Mouse (Mus musculus): ENCODE data around the gene Pdlim1. TPM values are rescaled to one million over a fixed set of nuclear protein-coding genes. Genes with fewer than 3 reads are reported as not detected.

Gene Pdlim1
- total and polyA plus RNA-seq, 3 experiments = 0.05 TPM; not detected in 2

DNA sequence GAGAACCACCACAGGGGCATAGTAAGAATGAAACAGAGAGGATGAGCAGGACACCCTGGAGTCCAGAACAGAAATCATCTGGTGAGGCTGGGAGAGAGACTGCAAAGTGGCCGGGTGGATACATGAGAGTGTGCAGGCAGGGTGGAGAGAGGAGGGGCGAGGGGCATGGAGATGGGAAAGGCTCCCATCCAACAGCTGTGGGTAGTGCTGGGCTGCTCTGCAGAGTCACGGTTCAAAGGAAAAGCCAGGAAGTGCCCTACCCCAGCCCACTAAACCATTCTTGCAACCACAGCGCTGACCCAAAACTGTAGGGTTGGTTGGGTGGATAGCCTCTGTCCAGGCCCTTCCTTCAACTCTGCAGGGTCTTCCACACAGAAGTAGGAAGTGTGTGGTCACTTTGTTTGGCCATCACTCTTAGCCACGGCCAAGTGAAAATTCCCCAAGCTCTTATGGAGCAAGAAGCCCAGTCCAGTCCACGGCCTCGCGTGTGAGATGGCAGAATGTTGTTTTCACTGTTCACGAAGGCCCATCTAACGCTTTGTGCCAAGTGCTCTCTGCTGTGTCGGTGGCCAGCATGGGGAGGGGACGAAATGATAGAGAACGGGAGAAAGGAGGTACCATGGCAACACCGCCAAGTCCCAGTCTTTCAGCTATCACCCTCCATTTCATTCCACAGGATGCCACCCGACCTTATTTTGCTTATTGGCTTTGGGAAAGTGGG lies 38.9 kb upstream of the Pdlim1 start:
- no peaks in the 10 kb centered on the region for H3K27me3 ChIP-seq (ENCODE audit: insufficient read depth, low read length)
- H3K4me3 ChIP-seq (ENCODE audit: low read depth, low read length) = no peak overlapping the region
- no peaks in the 10 kb centered on the region for H3K9me3 ChIP-seq (replicated peaks)
- H3K36me3 ChIP-seq (replicated peaks) = peaks cover 65% of the 10 kb centered on the region
- TF ChIP-seq GATA2 (IDR thresholded peaks at IDR 0.05; ENCODE audit: borderline replicate concordance, low read depth, low read length) (no peak), GATA1 (IDR thresholded peaks at IDR 0.05; ENCODE audit: borderline replicate concordance, low read length) (no peak), CTCF (IDR thresholded peaks at IDR 0.05; ENCODE audit: low read depth, low read length) (no peak), POLR2AphosphoS5 (IDR thresholded peaks at IDR 0.05; ENCODE audit: insufficient replicate concordance, low read depth, low read length) (no peak), TAL1 (conservative IDR thresholded peaks at IDR 0.05; ENCODE audit: low read depth, low read length) (no peak)
- DNase-seq (ENCODE audit: low spot score) (no peak), ATAC-seq (ENCODE audit: extremely low read depth, insufficient number of reproducible peaks, low FRiP score, poor library complexity, severe bottlenecking) (no peak)
- H3K4me1 ChIP-seq (ENCODE audit: insufficient read depth, low read depth, low read length) = no peaks in the 10 kb centered on the region

GRCm38 (mm10) chr19:40309911-40310310 lies 38.3 kb upstream of the Pdlim1 start:
- DNase-seq (ENCODE audit: low spot score) (no peak), ATAC-seq (ENCODE audit: extremely low read depth, insufficient number of reproducible peaks, low FRiP score, poor library complexity, severe bottlenecking) (no peak)
- Histone ChIP-seq H3K27me3 (ENCODE audit: insufficient read depth, low read length) (no peaks in the 10 kb centered on the region), H3K4me3 (ENCODE audit: low read depth, low read length) (no peak overlapping the region), H3K9me3 (replicated peaks) (no peaks in the 10 kb centered on the region), H3K36me3 (replicated peaks) (peaks cover 63% of the 10 kb centered on the region), H3K4me1 (ENCODE audit: insufficient read depth, low read depth, low read length) (no peaks in the 10 kb centered on the region)
- no peak for TF ChIP-seq GATA1 (IDR thresholded peaks at IDR 0.05; ENCODE audit: borderline replicate concordance, low read length)
- TF ChIP-seq TAL1 (conservative IDR thresholded peaks at IDR 0.05; ENCODE audit: low read depth, low read length) = no peak
- TF ChIP-seq GATA2 (IDR thresholded peaks at IDR 0.05; ENCODE audit: borderline replicate concordance, low read depth, low read length) = no peak
- TF ChIP-seq CTCF (IDR thresholded peaks at IDR 0.05; ENCODE audit: low read depth, low read length) = no peak
- no peak for TF ChIP-seq POLR2AphosphoS5 (IDR thresholded peaks at IDR 0.05; ENCODE audit: insufficient replicate concordance, low read depth, low read length)

DNA sequence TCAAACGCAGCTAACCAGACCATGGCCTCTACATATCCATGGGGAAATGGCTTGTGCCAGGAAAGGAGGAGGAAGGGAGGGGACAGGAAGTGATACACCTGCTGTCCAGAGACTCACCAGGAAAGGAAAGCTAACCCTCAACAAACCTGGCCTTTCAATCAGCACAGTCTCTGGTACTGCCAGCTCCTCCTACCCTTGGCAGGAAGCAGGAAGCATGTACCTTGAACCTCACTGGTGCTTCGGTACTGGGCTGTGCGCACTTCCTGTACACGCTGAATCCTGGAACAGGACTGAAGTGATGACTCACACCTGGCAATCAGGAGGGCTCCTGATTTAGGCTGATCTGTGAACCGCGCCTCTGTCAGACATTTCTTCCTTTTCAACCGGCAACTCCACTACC lies 35.9 kb upstream of the Pdlim1 start:
- Histone ChIP-seq H3K9me3 (replicated peaks) (no peaks in the 10 kb centered on the region), H3K4me1 (ENCODE audit: insufficient read depth, low read depth, low read length) (no peaks in the 10 kb centered on the region), H3K36me3 (replicated peaks) (peaks cover 66% of the 10 kb centered on the region), H3K4me3 (ENCODE audit: low read depth, low read length) (no peak overlapping the region), H3K27me3 (ENCODE audit: insufficient read depth, low read length) (no peaks in the 10 kb centered on the region)
- no peak for ATAC-seq (ENCODE audit: extremely low read depth, insufficient number of reproducible peaks, low FRiP score, poor library complexity, severe bottlenecking)
- TF ChIP-seq CTCF (IDR thresholded peaks at IDR 0.05; ENCODE audit: low read depth, low read length) = no peak
- TF ChIP-seq POLR2AphosphoS5 (IDR thresholded peaks at IDR 0.05; ENCODE audit: insufficient replicate concordance, low read depth, low read length) = no peak
- no peak for TF ChIP-seq TAL1 (conservative IDR thresholded peaks at IDR 0.05; ENCODE audit: low read depth, low read length)
- TF ChIP-seq GATA2 (IDR thresholded peaks at IDR 0.05; ENCODE audit: borderline replicate concordance, low read depth, low read length) = no peak
- no peak for TF ChIP-seq GATA1 (IDR thresholded peaks at IDR 0.05; ENCODE audit: borderline replicate concordance, low read length)
- DNase-seq (ENCODE audit: low spot score) = no peak

- TF ChIP-seq TAL1 (conservative IDR thresholded peaks at IDR 0.05; ENCODE audit: low read depth, low read length) (no peak), POLR2AphosphoS5 (IDR thresholded peaks at IDR 0.05; ENCODE audit: insufficient replicate concordance, low read depth, low read length) (no peak), GATA1 (IDR thresholded peaks at IDR 0.05; ENCODE audit: borderline replicate concordance, low read length) (no peak), CTCF (IDR thresholded peaks at IDR 0.05; ENCODE audit: low read depth, low read length) (no peak), GATA2 (IDR thresholded peaks at IDR 0.05; ENCODE audit: borderline replicate concordance, low read depth, low read length) (no peak)
- H3K36me3 ChIP-seq (replicated peaks) = peaks cover 65% of the 10 kb centered on the region
- ATAC-seq (ENCODE audit: extremely low read depth, insufficient number of reproducible peaks, low FRiP score, poor library complexity, severe bottlenecking) = no peak
These were observed 35.0 kb upstream of the Pdlim1 start for GRCm38 (mm10) chr19:40306631-40307030.

DNA sequence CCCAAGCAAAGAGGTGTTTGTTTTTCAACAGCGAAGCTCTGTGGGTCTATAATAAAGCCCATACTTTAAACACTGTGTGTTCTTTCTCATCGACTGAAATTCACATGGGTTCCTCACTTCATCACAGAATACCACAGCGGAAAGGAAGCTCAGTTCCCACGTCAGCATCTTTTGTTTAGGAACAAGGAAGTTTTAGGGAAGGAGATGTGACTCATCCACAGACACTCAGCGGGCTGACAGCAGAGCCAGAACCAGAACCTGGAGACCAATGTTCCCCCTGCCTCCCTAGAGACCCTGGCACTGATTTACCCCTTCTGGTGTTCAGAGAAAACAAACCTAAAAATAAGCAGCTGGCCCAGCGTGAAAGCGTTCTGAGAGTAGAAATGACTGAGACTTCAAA lies 33.8 kb upstream of the Pdlim1 start:
- H3K4me3 ChIP-seq (ENCODE audit: low read depth, low read length) = no peak overlapping the region
- H3K4me1 ChIP-seq (ENCODE audit: insufficient read depth, low read depth, low read length) = no peaks in the 10 kb centered on the region
- H3K27me3 ChIP-seq (ENCODE audit: insufficient read depth, low read length) = no peaks in the 10 kb centered on the region
- H3K36me3 ChIP-seq (replicated peaks) = peaks cover 58% of the 10 kb centered on the region
- DNase-seq (ENCODE audit: low spot score) (no peak), ATAC-seq (ENCODE audit: extremely low read depth, insufficient number of reproducible peaks, low FRiP score, poor library complexity, severe bottlenecking) (no peak)
- no peaks in the 10 kb centered on the region for H3K9me3 ChIP-seq (replicated peaks)
- TF ChIP-seq GATA1 (IDR thresholded peaks at IDR 0.05; ENCODE audit: borderline replicate concordance, low read length) (no peak), CTCF (IDR thresholded peaks at IDR 0.05; ENCODE audit: low read depth, low read length) (no peak), POLR2AphosphoS5 (IDR thresholded peaks at IDR 0.05; ENCODE audit: insufficient replicate concordance, low read depth, low read length) (no peak), GATA2 (IDR thresholded peaks at IDR 0.05; ENCODE audit: borderline replicate concordance, low read depth, low read length) (no peak), TAL1 (conservative IDR thresholded peaks at IDR 0.05; ENCODE audit: low read depth, low read length) (no peak)

More at GRCm38 (mm10) chr19:40306631-40307030, 35.0 kb upstream of the Pdlim1 start:
- Histone ChIP-seq H3K4me3 (ENCODE audit: low read depth, low read length) (no peak overlapping the region), H3K4me1 (ENCODE audit: insufficient read depth, low read depth, low read length) (no peaks in the 10 kb centered on the region), H3K9me3 (replicated peaks) (no peaks in the 10 kb centered on the region), H3K27me3 (ENCODE audit: insufficient read depth, low read length) (no peaks in the 10 kb centered on the region)
- DNase-seq (ENCODE audit: low spot score) = no peak

GRCm38 (mm10) chr19:40302916-40303315 lies 31.3 kb upstream of the Pdlim1 start:
- Histone ChIP-seq H3K4me3 (ENCODE audit: low read depth, low read length) (no peak overlapping the region), H3K4me1 (ENCODE audit: insufficient read depth, low read depth, low read length) (no peaks in the 10 kb centered on the region), H3K9me3 (replicated peaks) (no peaks in the 10 kb centered on the region), H3K27me3 (ENCODE audit: insufficient read depth, low read length) (no peaks in the 10 kb centered on the region), H3K36me3 (replicated peaks) (peaks cover 51% of the 10 kb centered on the region)
- TF ChIP-seq GATA1 (IDR thresholded peaks at IDR 0.05; ENCODE audit: borderline replicate concordance, low read length) (no peak), TAL1 (conservative IDR thresholded peaks at IDR 0.05; ENCODE audit: low read depth, low read length) (no peak), CTCF (IDR thresholded peaks at IDR 0.05; ENCODE audit: low read depth, low read length) (no peak)
- ATAC-seq (ENCODE audit: extremely low read depth, insufficient number of reproducible peaks, low FRiP score, poor library complexity, severe bottlenecking) (no peak), DNase-seq (ENCODE audit: low spot score) (no peak)

All from G1E (cell line).